Mouse (Mus musculus): Measurements from ENCODE around the gene Cd5. TPM values are rescaled to one million over a fixed set of nuclear protein-coding genes. Genes with fewer than 3 reads are reported as not detected.
A peak's percentile ranks its signal among the peaks of the same experiment; 100 is the strongest.

Gene Cd5
- polyA plus RNA-seq, 1 experiment from 2014 or later, result 0.52 TPM

GRCm38 (mm10) chr19:10769429-10770195, 30.8 kb upstream of the Cd5 start:
- H3K27ac ChIP-seq, result peak overlapping the region; percentile 1; the same call in 1 of the 2 replicates
- H3K4me1 ChIP-seq, result peaks cover 8% of the 10 kb centered on the region; the same call in 1 of the 2 replicates
- no peak overlapping the region for H3K9ac ChIP-seq
- no peaks in the 10 kb centered on the region for H3K9me3 ChIP-seq
- H3K36me3 ChIP-seq (replicated peaks), result no peaks in the 10 kb centered on the region
- H3K4me3 ChIP-seq, result no peak overlapping the region
- H3K4me2 ChIP-seq, result no peak overlapping the region
- no peaks in the 10 kb centered on the region for H3K27me3 ChIP-seq (replicated peaks)
- 57% methylated on average over 12 of the region's 12 CpGs for WGBS
- ATAC-seq (replicated peaks), result no peak

- 55% methylated on average over 6 of the region's 6 CpGs for WGBS
- no peak overlapping the region for H3K9ac ChIP-seq
- ATAC-seq (replicated peaks), result peak; percentile 53
Observed at GRCm38 (mm10) chr19:10768694-10769428, 30.1 kb upstream of the Cd5 start.

GRCm38 (mm10) chr19:10767631-10768030, 28.8 kb upstream of the Cd5 start:
- peaks cover 8% of the 10 kb centered on the region; the same call in 1 of the 2 replicates for H3K4me1 ChIP-seq
- no peaks in the 10 kb centered on the region for H3K36me3 ChIP-seq (replicated peaks)
- H3K4me3 ChIP-seq, result no peak overlapping the region
- no peak overlapping the region for H3K4me2 ChIP-seq
- no peak overlapping the region for H3K27ac ChIP-seq
- ATAC-seq (replicated peaks), result no peak
- H3K9me3 ChIP-seq, result no peaks in the 10 kb centered on the region
- H3K27me3 ChIP-seq (replicated peaks), result no peaks in the 10 kb centered on the region
- 83% methylated on average over 10 of the region's 10 CpGs for WGBS
- no peak overlapping the region for H3K9ac ChIP-seq

More at GRCm38 (mm10) chr19:10768694-10769428, 30.1 kb upstream of the Cd5 start:
- no peak overlapping the region for H3K4me2 ChIP-seq
- peaks cover 8% of the 10 kb centered on the region; the same call in 1 of the 2 replicates for H3K4me1 ChIP-seq
- 0 out of 2 replicates have a peak overlapping the region, but pooled peaks have one; percentile 38 for H3K27ac ChIP-seq
- H3K9me3 ChIP-seq, result no peaks in the 10 kb centered on the region
- no peaks in the 10 kb centered on the region for H3K36me3 ChIP-seq (replicated peaks)
- no peaks in the 10 kb centered on the region for H3K27me3 ChIP-seq (replicated peaks)
- H3K4me3 ChIP-seq, result no peak overlapping the region

GRCm38 (mm10) chr19:10763381-10764031, 24.7 kb upstream of the Cd5 start:
- no peaks in the 10 kb centered on the region for H3K9me3 ChIP-seq
- ATAC-seq (replicated peaks), result no peak
- H3K27ac ChIP-seq, result no peak overlapping the region
- no peaks in the 10 kb centered on the region for H3K36me3 ChIP-seq (replicated peaks)
- no peak overlapping the region for H3K4me2 ChIP-seq
- no peak overlapping the region for H3K9ac ChIP-seq
- 85% methylated on average over 21 of the region's 21 CpGs for WGBS
- H3K27me3 ChIP-seq (replicated peaks), result no peaks in the 10 kb centered on the region
- H3K4me3 ChIP-seq, result no peak overlapping the region
- no peaks in the 10 kb centered on the region for H3K4me1 ChIP-seq

GRCm38 (mm10) chr19:10762468-10762867, 23.7 kb upstream of the Cd5 start:
- H3K27ac ChIP-seq, result no peak overlapping the region
- H3K4me2 ChIP-seq, result no peak overlapping the region
- WGBS, result 92% methylated on average over 6 of the region's 6 CpGs
- H3K4me3 ChIP-seq, result no peak overlapping the region
- H3K4me1 ChIP-seq, result no peaks in the 10 kb centered on the region
- no peaks in the 10 kb centered on the region for H3K36me3 ChIP-seq (replicated peaks)
- no peaks in the 10 kb centered on the region for H3K9me3 ChIP-seq
- no peaks in the 10 kb centered on the region for H3K27me3 ChIP-seq (replicated peaks)
- no peak overlapping the region for H3K9ac ChIP-seq
- ATAC-seq (replicated peaks), result no peak

- H3K4me3 ChIP-seq, result no peak overlapping the region
- H3K4me1 ChIP-seq, result no peaks in the 10 kb centered on the region
- no peaks in the 10 kb centered on the region for H3K27me3 ChIP-seq (replicated peaks)
- no peak overlapping the region for H3K9ac ChIP-seq
- no peak for ATAC-seq (replicated peaks)
- no peaks in the 10 kb centered on the region for H3K9me3 ChIP-seq
- H3K4me2 ChIP-seq, result no peak overlapping the region
- H3K36me3 ChIP-seq (replicated peaks), result no peaks in the 10 kb centered on the region
- H3K27ac ChIP-seq, result no peak overlapping the region
- 86% methylated on average over 8 of the region's 8 CpGs for WGBS
Observed at GRCm38 (mm10) chr19:10761794-10762415, 23.1 kb upstream of the Cd5 start.

- Histone ChIP-seq H3K4me3 (no peak overlapping the region), H3K27me3 (replicated peaks) (no peaks in the 10 kb centered on the region), H3K4me2 (no peak overlapping the region), H3K4me1 (no peaks in the 10 kb centered on the region), H3K9me3 (no peaks in the 10 kb centered on the region), H3K9ac (no peak overlapping the region), H3K27ac (no peak overlapping the region), H3K36me3 (replicated peaks) (no peaks in the 10 kb centered on the region)
- no peak for ATAC-seq (replicated peaks)
- 89% methylated on average over 9 of the region's 9 CpGs for WGBS
Observed at GRCm38 (mm10) chr19:10759983-10760831, 21.4 kb upstream of the Cd5 start.

GRCm38 (mm10) chr19:10759525-10759924, 20.7 kb upstream of the Cd5 start:
- Histone ChIP-seq H3K9ac (no peak overlapping the region), H3K9me3 (no peaks in the 10 kb centered on the region), H3K27me3 (replicated peaks) (no peaks in the 10 kb centered on the region), H3K4me2 (no peak overlapping the region), H3K36me3 (replicated peaks) (no peaks in the 10 kb centered on the region), H3K4me1 (no peaks in the 10 kb centered on the region), H3K4me3 (no peak overlapping the region), H3K27ac (no peak overlapping the region)
- no peak for ATAC-seq (replicated peaks)

- Histone ChIP-seq H3K36me3 (replicated peaks) (no peaks in the 10 kb centered on the region), H3K9ac (no peak overlapping the region), H3K4me2 (no peak overlapping the region), H3K4me1 (no peaks in the 10 kb centered on the region), H3K27ac (no peak overlapping the region), H3K9me3 (no peaks in the 10 kb centered on the region), H3K27me3 (replicated peaks) (no peaks in the 10 kb centered on the region), H3K4me3 (no peak overlapping the region)
- WGBS, result 71% methylated on average over 6 of the region's 6 CpGs
- no peak for ATAC-seq (replicated peaks)
Observed at GRCm38 (mm10) chr19:10758708-10759107, 19.9 kb upstream of the Cd5 start.

GRCm38 (mm10) chr19:10757526-10757925, 18.7 kb upstream of the Cd5 start:
- no peaks in the 10 kb centered on the region for H3K4me1 ChIP-seq
- H3K9ac ChIP-seq, result no peak overlapping the region
- no peak for ATAC-seq (replicated peaks)
- WGBS, result 78% methylated on average over 2 of the region's 2 CpGs
- no peak overlapping the region for H3K4me2 ChIP-seq
- no peaks in the 10 kb centered on the region for H3K27me3 ChIP-seq (replicated peaks)
- no peak overlapping the region for H3K4me3 ChIP-seq
- H3K9me3 ChIP-seq, result no peaks in the 10 kb centered on the region
- no peaks in the 10 kb centered on the region for H3K36me3 ChIP-seq (replicated peaks)
- no peak overlapping the region for H3K27ac ChIP-seq

GRCm38 (mm10) chr19:10757125-10757524, 18.3 kb upstream of the Cd5 start:
- no peak overlapping the region for H3K4me2 ChIP-seq
- H3K27me3 ChIP-seq (replicated peaks), result no peaks in the 10 kb centered on the region
- H3K9me3 ChIP-seq, result no peaks in the 10 kb centered on the region
- H3K4me1 ChIP-seq, result no peaks in the 10 kb centered on the region
- no peak overlapping the region for H3K27ac ChIP-seq
- no peak overlapping the region for H3K9ac ChIP-seq
- no peak for ATAC-seq (replicated peaks)
- no peak overlapping the region for H3K4me3 ChIP-seq
- H3K36me3 ChIP-seq (replicated peaks), result no peaks in the 10 kb centered on the region

Data from midbrain, embryonic 15.5 days (tissue).